Mouse (Mus musculus) layer of hippocampus, adult 8-10 months (tissue): ENCODE data around the gene Hs2st1. TPM values are rescaled to one million over a fixed set of nuclear protein-coding genes. Genes with fewer than 3 reads are reported as not detected.

ENCODE experiments used
- DNase-seq, 2 experiments: peaks; one replicate each; pipeline ENCODE4 v3.0.0; 2022; ENCODE audit warnings: low spot score in 2 of 2
- total RNA-seq, 4 experiments: library from RNA; stranded (reverse); gene quantifications; 2 replicates each; pipeline ENCODE4 v1.2.4; 2022

Gene Hs2st1
- total RNA-seq, 4 experiments from 2014 or later = 35.0 to 45.5 (median 39.9) TPM

GRCm38 (mm10) chr3:144398166-144398565 is 171.8 kb downstream of the Hs2st1 start:
- DNase-seq = no peak

GRCm38 (mm10) chr3:144396478-144396877 is 173.5 kb downstream of the Hs2st1 start:
- no peak for DNase-seq

- DNase-seq = no peak
Measured at GRCm38 (mm10) chr3:144394454-144394943, 175.5 kb downstream of the Hs2st1 start.

- no peak for DNase-seq
Measured at GRCm38 (mm10) chr3:144386446-144386845, 183.5 kb downstream of the Hs2st1 start.

DNA sequence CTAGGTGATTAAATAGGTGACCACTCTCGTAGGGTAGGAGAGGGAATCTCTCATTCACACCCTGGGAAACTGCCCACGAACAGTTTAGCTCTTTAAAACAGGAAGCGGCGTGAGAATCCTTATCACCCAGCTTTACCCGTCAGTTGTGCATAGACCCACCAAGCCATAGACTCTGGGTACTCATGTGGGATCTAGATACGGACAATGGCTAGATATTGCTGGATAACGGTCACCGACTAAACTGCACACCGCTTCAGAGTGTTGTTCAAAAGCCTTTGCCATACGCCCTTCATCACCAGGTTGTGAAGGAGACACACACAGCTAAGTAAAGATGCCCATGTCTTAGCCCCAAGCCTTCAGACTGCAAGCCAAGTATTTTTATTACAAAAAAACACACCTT is 185.3 kb downstream of the Hs2st1 start:
- DNase-seq = no peak

- no peak for DNase-seq
Measured at GRCm38 (mm10) chr3:144381431-144381980, 188.5 kb downstream of the Hs2st1 start.

DNA sequence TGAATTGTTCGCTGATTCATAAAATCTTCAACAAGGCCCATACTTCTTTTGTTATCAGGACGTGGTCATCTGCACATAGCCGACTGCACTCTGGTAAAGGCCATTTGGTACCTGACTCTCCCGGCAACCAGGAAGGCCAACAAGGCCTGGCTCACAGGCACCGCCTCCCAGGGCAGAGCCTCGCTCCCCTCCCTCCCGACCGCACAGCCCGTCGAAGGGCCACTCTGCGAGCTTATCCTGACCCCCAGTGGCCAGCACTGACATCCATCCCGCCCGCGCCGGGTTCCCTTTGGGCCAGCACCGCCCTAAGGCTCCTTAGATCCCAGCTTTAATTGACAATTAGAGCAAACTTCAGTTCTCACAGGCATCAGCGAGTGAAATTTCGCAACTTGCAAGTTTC is 189.1 kb downstream of the Hs2st1 start:
- DNase-seq = peak; percentile 47 to 54

GRCm38 (mm10) chr3:144379801-144380200 is 190.2 kb downstream of the Hs2st1 start:
- DNase-seq = no peak

Other genes with a start within 250 kb of the Hs2st1 start
- gene Selenof, start 123 bp upstream of the Hs2st1 start, total RNA-seq = 100 to 1,000 TPM; 226 to 234 (median 231) TPM
- gene Sh3glb1, start 150.2 kb upstream of the Hs2st1 start, total RNA-seq = 10 to 100 TPM; 57.9 to 72.0 (median 62.5) TPM
- gene Clca3a1, start 190.8 kb upstream of the Hs2st1 start, total RNA-seq = under 1 TPM in 3 of 4 experiments, not detected in 1; 0.12 to 0.30 (median 0.27) TPM
- under 1 TPM in 1 of 4 experiments, not detected in 3; 0.75 TPM for gene Clca3a2, start 249.3 kb upstream of the Hs2st1 start, total RNA-seq